Mouse (Mus musculus) kidney, embryonic 14.5 days (tissue): ENCODE results near the gene Kif27. TPM values are rescaled to one million over a fixed set of nuclear protein-coding genes. Genes with fewer than 3 reads are reported as not detected.

Experiments used
- ATAC-seq: fragments of 200-750 bp; cut with Nextera tagmentation; 2 replicates; pipeline ENCODE4 v1.8.0; 2017; ENCODE audit warnings: moderate number of reproducible peaks, mild to moderate bottlenecking, moderate TSS enrichment, moderate library complexity; ENCODE audit not compliant: low FRiP score, low TSS enrichment
- H3K27ac ChIP-seq: fragments of 300-500 bp; sonication (generic); 2 replicates; pipeline ENCODE4 v1.5.1; 2014; ENCODE audit warnings: low read depth, mild to moderate bottlenecking, low read length, moderate library complexity, mixed read lengths
- H3K27me3 ChIP-seq: fragments of 300-500 bp; sonication (generic); 2 replicates; pipeline ENCODE4 v1.6.1; 2014; ENCODE audit warnings: mild to moderate bottlenecking, low read length; ENCODE audit not compliant: control insufficient read depth, insufficient read depth
- H3K36me3 ChIP-seq: fragments of 300-500 bp; sonication (generic); 2 replicates; pipeline ENCODE4 v1.6.1; 2014; ENCODE audit warnings: low read length, mixed read lengths; ENCODE audit not compliant: control insufficient read depth, insufficient read depth
- H3K4me1 ChIP-seq: fragments of 300-500 bp; sonication (generic); 2 replicates; pipeline ENCODE4 v1.6.1; 2014; ENCODE audit warnings: low read length, mixed read lengths; ENCODE audit not compliant: control insufficient read depth, insufficient read depth
- H3K4me2 ChIP-seq: fragments of 300-500 bp; sonication (generic); replicated peaks from 2 replicates; pipeline ENCODE4 v1.6.1; 2014; ENCODE audit warnings: low read depth, mild to moderate bottlenecking, low read length
- H3K4me3 ChIP-seq: fragments of 300-500 bp; sonication (generic); 2 replicates; pipeline ENCODE4 v1.5.1; 2014; ENCODE audit warnings: mild to moderate bottlenecking, low read length
- H3K9ac ChIP-seq: fragments of 300-500 bp; sonication (generic); 2 replicates; pipeline ENCODE4 v1.6.1; 2014; ENCODE audit warnings: low read depth, mild to moderate bottlenecking, low read length, moderate library complexity
- H3K9me3 ChIP-seq: fragments of 300-500 bp; sonication (generic); 2 replicates; pipeline ENCODE4 v1.6.1; 2016; ENCODE audit warnings: low read length; ENCODE audit not compliant: control insufficient read depth
- WGBS: fragments of 180-500 bp; shearing (Covaris S2); extraction: QIAGEN DNeasy Blood & Tissue Kit; methylation state at CpG from one replicate; pipeline ENCODE4 v1.1.7; 2014; 5-methylcytosine and 5-hydroxymethylcytosine counted together
- microRNA counts: library from miRNA; unstranded; fragments of <30 nt; microRNA quantifications from one replicate; lab custom pipeline; 2017
- microRNA-seq: library from miRNA; unstranded; fragments of <30 nt; microRNA quantifications from one replicate; pipeline ENCODE4, GENCODE M21; 2016
- polyA plus RNA-seq: library from polyadenylated mRNA; unstranded; fragments of >200 nt; fragmentation: Nextera tagmentation; extraction: Ambion mirVana; gene quantifications from 2 replicates; pipeline ENCODE4 v1.2.1, GENCODE M21; 2014

The Kif27 gene
- polyA plus RNA-seq, 1 experiment from 2014 or later, result 1.2 TPM

DNA sequence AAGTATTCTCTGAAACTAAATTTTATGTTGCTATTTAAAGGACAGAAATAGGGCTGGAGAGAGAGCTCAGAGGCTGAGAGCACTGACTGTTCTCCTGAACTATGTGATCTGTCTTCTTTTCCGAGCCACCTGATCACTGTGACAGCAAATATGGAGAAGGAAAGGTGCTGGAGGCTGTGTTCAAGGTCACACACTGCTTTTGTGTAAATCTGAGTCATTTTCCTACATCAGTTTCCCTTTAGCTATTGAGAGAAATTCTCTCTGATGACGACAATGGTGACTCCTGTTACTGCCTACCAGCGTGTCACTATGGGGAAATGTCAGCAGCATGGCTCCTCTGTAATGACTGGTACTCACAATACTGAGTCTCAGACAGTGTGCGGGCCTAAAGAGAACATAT lies 97.2 kb downstream of the Kif27 start:
- Histone ChIP-seq H3K27me3 (no peaks in the 10 kb centered on the region), H3K4me3 (no peak overlapping the region), H3K36me3 (peaks cover 19% of the 10 kb centered on the region), H3K27ac (no peak overlapping the region), H3K9me3 (no peaks in the 10 kb centered on the region), H3K9ac (no peak overlapping the region), H3K4me1 (no peaks in the 10 kb centered on the region), H3K4me2 (no peak overlapping the region)
- 90% methylated on average over 4 of the region's 4 CpGs for WGBS
- no peak for ATAC-seq

DNA sequence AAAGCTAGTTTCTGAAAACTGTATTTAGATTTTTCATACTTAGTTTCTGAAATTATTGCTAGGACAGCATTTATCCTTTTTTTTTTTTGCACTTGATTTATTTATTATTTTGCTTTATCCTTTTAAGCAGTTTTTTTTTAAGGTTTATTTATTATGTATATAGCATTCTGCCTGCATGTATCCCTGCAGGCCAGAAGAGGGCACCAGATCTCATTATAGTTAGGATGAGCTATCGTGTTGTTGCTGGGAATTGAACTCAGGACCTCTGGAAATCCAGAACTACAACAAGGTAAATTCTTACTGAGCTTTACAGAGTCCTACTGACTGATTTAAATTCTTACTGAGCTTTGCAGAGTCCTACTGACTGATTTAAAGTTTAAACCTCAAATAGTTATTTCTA lies 105.7 kb downstream of the Kif27 start:
- 98% methylated on average over 1 of the region's 1 CpGs for WGBS
- H3K27ac ChIP-seq, result no peak overlapping the region
- no peak overlapping the region for H3K9ac ChIP-seq
- H3K4me3 ChIP-seq, result no peak overlapping the region
- H3K4me2 ChIP-seq, result no peak overlapping the region
- H3K4me1 ChIP-seq, result no peaks in the 10 kb centered on the region
- H3K27me3 ChIP-seq, result no peaks in the 10 kb centered on the region
- no peak for ATAC-seq
- H3K36me3 ChIP-seq, result peaks cover 13% of the 10 kb centered on the region; the same call in 1 of the 2 replicates
- no peaks in the 10 kb centered on the region for H3K9me3 ChIP-seq

DNA sequence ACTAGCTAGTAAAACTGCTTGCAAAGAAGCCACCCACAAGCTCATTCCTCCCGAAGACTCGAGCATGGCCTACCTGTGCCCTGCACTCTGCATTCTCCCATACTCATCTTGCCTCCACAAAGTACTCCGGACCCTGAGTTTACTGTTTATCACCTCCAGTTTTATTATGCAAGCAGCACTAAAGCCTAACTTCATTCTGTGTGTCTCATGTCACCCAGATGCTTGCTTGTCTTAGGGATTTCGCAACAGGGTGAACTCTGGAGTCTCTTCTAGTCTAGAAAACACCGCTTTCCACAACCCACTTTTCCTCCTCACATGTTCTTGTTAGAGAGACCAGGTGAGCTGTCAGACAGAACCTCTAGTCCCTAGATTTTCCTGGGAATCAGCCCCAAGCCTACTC lies 110.0 kb downstream of the Kif27 start:
- H3K4me2 ChIP-seq, result no peak overlapping the region
- H3K27ac ChIP-seq, result no peak overlapping the region
- H3K9ac ChIP-seq, result no peak overlapping the region
- H3K36me3 ChIP-seq, result peaks cover 7% of the 10 kb centered on the region; the same call in 1 of the 2 replicates
- H3K9me3 ChIP-seq, result no peaks in the 10 kb centered on the region
- H3K4me1 ChIP-seq, result no peaks in the 10 kb centered on the region
- no peak for ATAC-seq
- no peaks in the 10 kb centered on the region for H3K27me3 ChIP-seq
- WGBS, result 91% methylated on average over 5 of the region's 5 CpGs
- H3K4me3 ChIP-seq, result no peak overlapping the region

MicroRNAs encoded within 50 kb of the gene (microRNA counts, 519-probe panel; counts per million panel counts)
- 3,794 counts per million, percentile 21 among the panel's probes with 10 or more counts for microRNA mmu-miR-7a (lab: Ali Mortazavi, UCI)

Small RNA genes within 50 kb of the gene (microRNA-seq; reads per million reads assigned to microRNA genes)
- gene Mir6369 (not detected), gene Mir7-1 (87.1 reads per million, percentile 51 among the genes with 10 or more reads in this experiment)

Other genes with a start within 250 kb of the Kif27 start
- 4.1 and 6.0 TPM in 2 replicates for gene Klhl3, start 245.5 kb downstream of the Kif27 start, polyA plus RNA-seq
- 55.5 and 103 TPM in 2 replicates for gene Hnrnpa0, start 230.6 kb downstream of the Kif27 start, polyA plus RNA-seq
- 33.4 and 41.8 TPM in 2 replicates for gene Idnk, start 201.5 kb downstream of the Kif27 start, polyA plus RNA-seq
- 60.8 and 98.7 TPM in 2 replicates for gene Ubqln1, start 143.5 kb downstream of the Kif27 start, polyA plus RNA-seq
- 26.9 and 33.7 TPM in 2 replicates for gene Gkap1, start 83.4 kb downstream of the Kif27 start, polyA plus RNA-seq
- 28.2 and 29.3 TPM in 2 replicates for gene 2210016F16Rik, start 26.1 kb upstream of the Kif27 start, polyA plus RNA-seq
- gene Rmi1, start 43.1 kb upstream of the Kif27 start, polyA plus RNA-seq, result 21.6 and 27.2 TPM in 2 replicates
- 1,295 and 1,786 TPM in 2 replicates for gene Hnrnpk, start 44.2 kb upstream of the Kif27 start, polyA plus RNA-seq